Mouse (Mus musculus): ENCODE data around the gene Adpgk. TPM values are rescaled to one million over a fixed set of nuclear protein-coding genes. Genes with fewer than 3 reads are reported as not detected.

Gene Adpgk
- polyA plus RNA-seq, 1 experiment from 2014 or later: 32.2 TPM

Other genes starting within 250 kb of the Adpgk start
- 1.4 and 1.5 TPM in 2 replicates for gene Bbs4, start 62.0 kb downstream of the Adpgk start, polyA plus RNA-seq (2015; fragmentation: Nextera tagmentation; extraction: Ambion mirVana)
- gene Arih1, start 195.1 kb downstream of the Adpgk start, polyA plus RNA-seq (2015; fragmentation: Nextera tagmentation; extraction: Ambion mirVana): 4.3 and 5.8 TPM in 2 replicates
- gene Hexa, start 248.0 kb downstream of the Adpgk start, polyA plus RNA-seq (2015; fragmentation: Nextera tagmentation; extraction: Ambion mirVana): 35.4 and 38.7 TPM in 2 replicates
- gene Tmem202, start 248.3 kb downstream of the Adpgk start, polyA plus RNA-seq (2015; fragmentation: Nextera tagmentation; extraction: Ambion mirVana): not detected in 2 replicates